Mouse (Mus musculus): ENCODE measurements around the gene Trak1.

Gene Trak1

DNA sequence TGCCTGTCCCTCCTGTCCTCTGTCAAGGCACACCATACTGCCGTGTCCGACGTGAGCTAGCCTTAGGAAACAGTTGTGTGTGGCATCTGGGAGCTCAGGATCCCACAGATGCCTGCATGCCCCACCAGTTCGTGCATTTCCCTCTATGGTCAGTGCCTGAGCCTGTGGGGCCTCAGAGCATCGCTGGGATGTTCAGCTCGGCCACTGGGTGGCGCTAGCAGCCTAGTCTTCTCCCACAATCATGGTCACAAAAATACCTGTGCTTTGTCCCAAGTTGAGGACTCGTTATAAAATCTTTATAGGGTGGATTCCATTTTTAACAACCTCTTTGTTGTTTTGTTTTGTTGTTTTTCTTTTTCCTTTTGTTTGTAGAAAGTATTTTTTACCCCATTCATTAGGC, 161.2 kb downstream of the Trak1 start:
- in situ Hi-C loops (cut with MboI; ENCODE audit: low sequenced_read_pairs), result no loop called here

- in situ Hi-C loops (cut with MboI; ENCODE audit: low sequenced_read_pairs), result no loop called here
These were observed 162.6 kb downstream of the Trak1 start for GRCm38 (mm10) chr9:121459950-121460349.

DNA sequence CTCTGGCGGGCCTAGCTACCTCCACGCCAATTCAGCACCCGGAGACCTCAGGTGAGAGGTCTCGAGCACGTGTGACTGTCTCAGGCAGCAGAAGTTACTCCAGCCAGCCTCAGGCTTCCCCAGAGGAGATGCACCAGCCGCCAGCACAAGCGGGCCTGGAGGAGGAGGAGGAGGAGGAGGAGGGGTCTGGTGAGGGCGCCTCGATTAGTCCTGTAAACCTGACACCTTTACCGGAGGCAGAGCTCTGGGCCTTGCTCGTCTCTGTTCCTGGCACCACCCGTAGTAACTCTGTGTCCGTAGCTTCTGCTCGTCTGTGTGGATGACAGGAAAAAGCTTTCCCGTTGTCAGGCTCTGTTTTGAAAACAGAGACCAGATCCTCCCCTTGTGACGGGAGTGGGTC, 163.2 kb downstream of the Trak1 start:
- in situ Hi-C loops (cut with MboI; ENCODE audit: low sequenced_read_pairs), result no loop called here

GRCm38 (mm10) chr9:121467460-121467859, 170.2 kb downstream of the Trak1 start:
- in situ Hi-C loops (cut with MboI; ENCODE audit: low sequenced_read_pairs), result no loop called here

DNA sequence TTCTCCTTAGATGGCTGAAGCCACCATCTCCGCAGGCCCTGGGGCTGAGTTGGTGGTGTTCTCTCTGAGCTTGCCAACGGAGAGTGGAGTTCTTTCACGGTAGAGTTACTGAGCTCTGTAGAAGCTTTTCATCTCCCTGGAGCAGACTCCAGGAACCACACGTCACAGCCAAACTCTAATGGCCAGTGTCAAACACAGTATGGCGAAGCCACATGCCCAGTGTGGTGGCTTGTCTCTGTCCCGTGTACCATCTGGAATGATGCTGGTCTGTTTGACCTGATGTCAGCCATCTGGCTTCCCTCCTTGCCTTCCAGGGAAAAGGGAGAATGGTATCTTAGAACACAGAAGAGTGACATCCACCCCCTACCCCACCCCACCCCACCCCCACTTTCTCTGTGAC, 172.4 kb downstream of the Trak1 start:
- in situ Hi-C loops (cut with MboI; ENCODE audit: low sequenced_read_pairs), result no loop called here

DNA sequence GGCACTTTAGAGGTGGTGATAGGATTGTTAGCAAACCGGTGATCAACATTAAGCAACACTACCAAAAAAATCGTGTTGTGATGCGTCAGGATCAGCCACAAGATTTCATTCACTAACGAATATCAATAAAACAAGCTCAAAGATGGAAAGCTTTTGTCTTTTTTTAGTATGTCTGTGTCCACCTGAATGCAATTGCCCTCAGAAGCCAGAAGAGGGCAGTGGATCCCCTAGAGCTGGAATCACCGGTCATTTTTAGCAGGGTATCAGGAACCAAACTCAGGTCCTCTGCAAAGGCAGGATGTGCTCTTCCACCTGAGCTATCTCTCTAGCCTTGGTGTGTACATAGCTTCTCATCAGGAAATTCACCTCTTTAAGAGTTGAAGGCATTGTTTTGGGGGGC, 177.5 kb downstream of the Trak1 start:
- in situ Hi-C loops (cut with MboI; ENCODE audit: low sequenced_read_pairs), result no loop called here

- in situ Hi-C loops (cut with MboI; ENCODE audit: low sequenced_read_pairs), result no loop called here
These were observed 178.5 kb downstream of the Trak1 start for GRCm38 (mm10) chr9:121475488-121476452.

GRCm38 (mm10) chr9:121477305-121477911, 180.1 kb downstream of the Trak1 start:
- in situ Hi-C loops (cut with MboI; ENCODE audit: low sequenced_read_pairs), result no loop called here

- in situ Hi-C loops (cut with MboI; ENCODE audit: low sequenced_read_pairs), result no loop called here
These were observed 182.2 kb downstream of the Trak1 start for GRCm38 (mm10) chr9:121479453-121479852.

DNA sequence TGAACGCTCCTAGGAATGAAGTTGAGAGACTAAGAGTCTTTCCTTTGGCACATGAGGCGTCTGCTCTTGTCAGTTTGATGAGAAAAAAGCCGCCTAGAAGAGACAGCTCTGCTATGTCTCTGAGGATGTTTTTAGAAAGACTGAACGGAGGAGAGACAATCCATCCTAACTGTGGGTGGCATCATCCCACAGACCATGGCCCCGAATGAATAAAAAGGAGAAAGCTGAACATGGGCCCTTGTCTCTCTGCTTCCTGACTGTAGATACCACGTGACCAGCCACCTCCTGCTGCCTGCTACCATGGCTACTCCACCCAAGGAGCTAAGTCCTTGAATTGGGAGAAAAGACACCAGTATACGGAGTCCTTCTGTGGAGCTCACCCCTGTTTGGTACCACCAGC, 189.9 kb downstream of the Trak1 start:
- in situ Hi-C loops (cut with MboI; ENCODE audit: low sequenced_read_pairs), result no loop called here

DNA sequence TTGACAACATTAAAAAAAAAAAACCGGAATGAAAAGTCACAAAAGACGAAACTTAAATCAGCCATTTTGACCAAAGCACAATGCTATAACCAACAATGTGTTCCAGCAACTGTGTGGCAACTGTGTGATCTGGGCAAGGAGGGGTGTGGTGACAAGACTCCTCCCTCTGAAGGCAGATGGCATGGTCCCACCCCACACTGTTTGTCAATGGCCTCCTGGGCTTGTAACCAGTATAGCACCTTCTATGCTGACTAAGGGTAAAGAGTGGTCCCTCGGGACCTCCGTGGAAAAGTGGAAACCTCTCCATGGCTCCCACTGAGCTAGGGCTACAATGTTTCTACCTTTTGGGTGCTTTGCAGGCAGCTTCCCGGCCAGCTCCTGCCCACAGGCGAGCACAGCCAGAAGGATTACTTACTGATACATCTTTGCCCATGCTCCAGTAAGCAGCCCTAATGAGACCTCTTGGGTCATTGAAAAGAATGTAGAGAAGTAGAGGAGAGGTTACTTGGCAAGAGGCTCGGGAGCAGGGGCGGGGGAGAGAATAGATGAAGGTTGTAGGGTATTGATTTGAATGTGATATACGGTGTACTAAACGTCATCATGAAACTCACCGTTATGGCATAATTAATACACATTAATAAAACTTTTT, 194.4 kb downstream of the Trak1 start:
- in situ Hi-C loops (cut with MboI; ENCODE audit: low sequenced_read_pairs), result no loop called here

DNA sequence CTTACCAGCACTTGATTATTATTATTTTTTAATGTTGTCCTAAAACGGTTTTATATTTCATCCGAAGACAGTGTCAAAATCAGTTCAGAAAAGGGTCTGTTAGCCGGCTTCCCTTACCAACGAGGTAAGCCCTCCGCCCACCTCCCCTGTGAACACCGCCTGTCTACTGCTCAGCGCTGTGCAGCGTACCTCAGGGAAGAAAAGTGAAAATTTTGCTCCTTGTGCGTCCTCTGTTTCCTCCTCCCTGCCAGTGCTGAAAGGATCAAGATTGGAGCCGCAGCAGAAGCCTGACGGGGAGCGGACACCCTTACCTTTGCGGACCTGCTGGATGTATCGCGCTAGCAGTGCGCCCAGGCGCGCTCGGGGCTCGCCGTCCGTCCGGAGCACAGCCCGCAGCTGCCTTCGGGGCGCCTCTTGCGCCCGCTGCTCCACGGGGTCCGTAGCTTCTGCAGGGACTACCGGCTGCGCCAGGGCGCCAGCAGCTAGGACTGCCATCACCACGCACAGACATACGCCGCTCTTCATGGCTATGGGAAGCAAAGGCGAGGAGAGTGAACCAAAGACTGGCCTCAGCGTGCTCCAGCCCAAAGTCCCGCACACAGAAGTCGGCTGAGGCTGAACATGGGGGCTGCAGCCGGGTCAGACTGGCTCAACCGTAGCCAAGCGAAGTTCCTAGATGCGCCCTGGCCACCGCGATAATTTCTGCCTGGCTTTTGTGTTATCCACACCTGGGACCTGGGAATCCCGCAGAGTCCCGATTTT, 196.9 kb downstream of the Trak1 start:
- in situ Hi-C loops (cut with MboI; ENCODE audit: low sequenced_read_pairs), result no loop called here

- in situ Hi-C loops (cut with MboI; ENCODE audit: low sequenced_read_pairs), result no loop called here
These were observed 198.2 kb downstream of the Trak1 start, which contains the start of gene Cck for GRCm38 (mm10) chr9:121495529-121495928. Gene Cck, minus strand, starts transcription at chr9:121495694.

- in situ Hi-C loops (cut with MboI; ENCODE audit: low sequenced_read_pairs), result no loop called here
These were observed 198.8 kb downstream of the Trak1 start for GRCm38 (mm10) chr9:121496102-121496501.

DNA sequence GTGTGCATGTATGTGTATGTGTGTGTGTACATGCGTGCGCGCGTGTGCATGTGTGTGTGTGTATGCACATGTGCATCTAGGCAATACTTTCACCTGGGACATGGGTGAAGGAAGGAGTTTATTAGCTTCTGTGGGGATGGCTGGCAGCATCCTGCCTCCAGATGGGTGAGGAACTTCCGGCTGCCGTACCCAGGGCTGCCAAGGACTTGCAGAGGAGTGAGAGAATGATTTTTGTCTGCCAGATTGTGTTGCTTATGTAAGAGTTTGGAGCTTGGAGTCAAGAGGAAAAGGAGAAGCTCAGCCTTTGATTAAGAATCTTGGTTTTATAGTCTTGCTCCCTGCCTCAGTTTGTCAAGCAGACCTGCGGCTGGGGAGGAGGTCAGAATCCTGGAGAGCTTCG, 208.0 kb downstream of the Trak1 start:
- in situ Hi-C loops (cut with MboI; ENCODE audit: low sequenced_read_pairs), result no loop called here

GRCm38 (mm10) chr9:121506478-121507180, 209.3 kb downstream of the Trak1 start:
- in situ Hi-C loops (cut with MboI; ENCODE audit: low sequenced_read_pairs), result no loop called here

DNA sequence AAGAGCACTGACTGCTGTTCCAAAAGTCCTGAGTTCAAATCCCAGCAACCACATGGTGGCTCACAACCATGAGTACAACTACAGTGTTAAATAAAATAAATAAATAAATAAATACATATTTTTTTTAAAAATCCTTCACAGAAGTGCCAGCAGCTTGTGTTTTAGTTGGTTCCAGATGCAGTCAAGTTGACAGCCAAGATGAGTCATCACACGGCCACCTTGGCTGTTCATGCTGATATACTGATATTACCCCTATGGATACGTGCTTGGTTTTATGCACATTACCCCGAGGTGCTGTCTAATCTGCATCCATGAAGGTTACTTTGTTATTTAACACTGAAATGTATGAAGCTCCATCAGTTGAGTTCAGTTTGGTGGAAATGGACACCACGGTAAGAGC, 214.6 kb downstream of the Trak1 start:
- in situ Hi-C loops (cut with MboI; ENCODE audit: low sequenced_read_pairs), result no loop called here

- in situ Hi-C loops (cut with MboI; ENCODE audit: low sequenced_read_pairs), result no loop called here
These were observed 217.2 kb downstream of the Trak1 start for GRCm38 (mm10) chr9:121514462-121514861.

DNA sequence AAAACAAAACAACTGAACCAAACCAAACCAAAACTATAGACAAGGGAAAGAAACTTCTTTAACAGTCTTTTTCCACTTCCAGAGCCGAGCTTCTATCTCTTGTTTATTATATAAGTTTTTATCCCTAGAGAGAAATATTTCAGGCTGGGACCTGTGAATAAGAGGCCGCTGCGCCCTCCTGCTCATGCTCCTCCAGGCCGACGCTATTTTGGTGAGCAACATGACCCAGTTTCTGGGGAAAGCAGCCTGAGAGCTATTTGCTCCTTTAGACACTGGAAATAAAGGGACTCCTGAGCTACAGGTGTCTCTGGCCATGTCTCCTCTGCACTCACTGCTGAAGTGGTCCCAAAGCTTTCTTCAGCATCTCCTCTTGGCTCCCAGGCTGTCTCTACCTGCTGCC, 222.7 kb downstream of the Trak1 start:
- in situ Hi-C loops (cut with MboI; ENCODE audit: low sequenced_read_pairs), result no loop called here
